Mouse (Mus musculus): ENCODE measurements around the gene Esyt2. TPM values are rescaled to one million over a fixed set of nuclear protein-coding genes. Genes with fewer than 3 reads are reported as not detected.
"Not testable (repeated sequence)": the region's sequence is repeated elsewhere in the genome, so short reads cannot be mapped to it uniquely, and the experiment has no call there.

Gene Esyt2
- polyA plus RNA-seq, 1 experiment = 16.1 TPM

DNA sequence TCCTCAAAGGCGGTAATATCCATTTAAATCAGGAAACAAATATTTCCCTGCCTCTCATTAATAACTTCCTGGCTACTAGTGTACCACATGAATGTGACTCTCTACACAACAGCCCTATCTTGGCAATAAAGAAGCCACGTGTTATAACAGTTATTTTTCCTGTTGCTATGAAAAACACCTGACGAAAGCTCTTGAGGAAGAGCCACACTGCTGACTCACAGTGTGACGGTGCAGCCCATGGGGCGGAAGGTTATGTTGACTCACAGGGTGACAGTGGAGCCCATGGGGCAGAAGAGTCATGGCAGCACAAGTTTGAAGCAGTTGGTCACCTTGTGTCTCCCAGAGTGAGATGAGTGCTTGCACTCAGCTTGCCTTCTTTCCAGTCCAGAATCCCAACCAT, 11.5 kb upstream of the Esyt2 start:
- no peaks in the 10 kb centered on the region for H3K27me3 ChIP-seq (ENCODE audit: control insufficient read depth, insufficient read depth, insufficient read length)
- H3ac ChIP-seq (ENCODE audit: control insufficient read depth, insufficient read length) = no peak overlapping the region
- H3K79me2 ChIP-seq (ENCODE audit: control insufficient read depth, insufficient read depth) = no peaks in the 10 kb centered on the region
- H3K4me3 ChIP-seq = no peak overlapping the region
- peak overlapping the region; percentile 7 for H3K4me2 ChIP-seq (ENCODE audit: low read depth)
- no peak for TF ChIP-seq CEBPB (IDR thresholded peaks at IDR 0.05; ENCODE audit: insufficient read depth, poor library complexity, severe bottlenecking)
- TF ChIP-seq USF1 (IDR thresholded peaks at IDR 0.05; ENCODE audit: low read depth) = peak; percentile 8
- no peak for TF ChIP-seq REST (IDR thresholded peaks at IDR 0.05; ENCODE audit: insufficient read depth, insufficient read length)
- no peak for TF ChIP-seq TCF3 (IDR thresholded peaks at IDR 0.05; ENCODE audit: insufficient read length, low read depth)
- no peaks in the 10 kb centered on the region for H3K36me3 ChIP-seq (ENCODE audit: control insufficient read depth, insufficient read depth)

DNA sequence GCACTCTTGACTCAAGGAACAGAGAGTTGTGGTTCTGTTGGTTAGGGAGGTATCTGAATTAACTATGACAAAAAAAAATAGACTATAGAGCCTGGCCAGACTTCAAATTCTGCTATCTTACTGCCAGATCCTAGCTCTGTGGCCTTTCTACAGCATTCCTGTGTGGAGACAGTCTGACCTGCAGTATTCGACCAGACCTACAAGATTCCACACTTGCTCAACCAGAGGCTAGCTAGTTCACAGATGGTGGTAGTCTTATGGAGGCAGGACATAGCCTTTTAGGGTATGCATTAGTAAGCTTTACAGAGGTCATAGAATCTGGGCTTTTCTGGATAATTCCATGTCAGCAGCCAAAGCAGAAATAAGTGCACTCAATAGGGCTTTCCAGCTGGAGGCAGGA, 10.5 kb upstream of the Esyt2 start:
- Histone ChIP-seq H3K4me3 (no peak overlapping the region), H3K79me2 (ENCODE audit: control insufficient read depth, insufficient read depth) (no peaks in the 10 kb centered on the region), H3K36me3 (ENCODE audit: control insufficient read depth, insufficient read depth) (no peaks in the 10 kb centered on the region), H3K27me3 (ENCODE audit: control insufficient read depth, insufficient read depth, insufficient read length) (no peaks in the 10 kb centered on the region), H3K4me2 (ENCODE audit: low read depth) (no peak overlapping the region), H3ac (ENCODE audit: control insufficient read depth, insufficient read length) (no peak overlapping the region)
- TF ChIP-seq CEBPB (IDR thresholded peaks at IDR 0.05; ENCODE audit: insufficient read depth, poor library complexity, severe bottlenecking) = no peak

DNA sequence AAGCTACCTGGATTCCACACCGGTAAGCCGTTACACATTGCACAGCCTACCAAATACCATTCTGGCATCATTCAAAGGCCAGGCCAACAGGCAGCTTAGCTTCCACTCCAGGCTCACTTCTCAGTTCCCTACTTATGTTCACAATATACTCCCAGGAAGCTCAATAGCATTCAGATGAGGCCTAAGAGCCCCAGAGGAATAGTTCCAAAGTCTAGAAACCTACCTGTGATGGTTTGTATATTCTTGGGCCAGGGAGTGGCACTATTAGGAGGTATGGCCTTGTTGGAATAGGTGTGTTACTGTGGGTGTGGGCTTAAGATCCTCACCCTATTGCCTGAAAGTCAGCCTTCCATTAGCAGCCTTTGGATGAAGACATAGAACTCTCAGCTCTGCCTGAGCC, 9.9 kb upstream of the Esyt2 start:
- Histone ChIP-seq H3K36me3 (ENCODE audit: control insufficient read depth, insufficient read depth) (no peaks in the 10 kb centered on the region), H3K4me2 (ENCODE audit: low read depth) (no peak overlapping the region), H3K4me3 (no peak overlapping the region), H3ac (ENCODE audit: control insufficient read depth, insufficient read length) (no peak overlapping the region), H3K79me2 (ENCODE audit: control insufficient read depth, insufficient read depth) (no peaks in the 10 kb centered on the region), H3K27me3 (ENCODE audit: control insufficient read depth, insufficient read depth, insufficient read length) (no peaks in the 10 kb centered on the region)
- TF ChIP-seq POLR2A (IDR thresholded peaks at IDR 0.05; ENCODE audit: insufficient read length, low read depth) (no peak), MYOD1 (IDR thresholded peaks at IDR 0.05; ENCODE audit: control insufficient read depth in 1 of 3, insufficient read length in 2 of 3, low read depth in 2 of 3) (no peak), CEBPB (IDR thresholded peaks at IDR 0.05; ENCODE audit: insufficient read depth, poor library complexity, severe bottlenecking) (no peak), TCF3 (IDR thresholded peaks at IDR 0.05; ENCODE audit: insufficient read length, low read depth) (no peak), USF1 (IDR thresholded peaks at IDR 0.05; ENCODE audit: low read depth) (no peak), TCF12 (IDR thresholded peaks at IDR 0.05; ENCODE audit: insufficient read depth, poor library complexity, severe bottlenecking) (no peak), MAX (IDR thresholded peaks at IDR 0.05; ENCODE audit: low read depth) (no peak), REST (IDR thresholded peaks at IDR 0.05; ENCODE audit: insufficient read depth, insufficient read length) (no peak), MYOG (IDR thresholded peaks at IDR 0.05; ENCODE audit: control insufficient read depth in 1 of 3, insufficient read depth in 1 of 3, insufficient read length in 2 of 3, low read depth in 2 of 3) (no peak)

DNA sequence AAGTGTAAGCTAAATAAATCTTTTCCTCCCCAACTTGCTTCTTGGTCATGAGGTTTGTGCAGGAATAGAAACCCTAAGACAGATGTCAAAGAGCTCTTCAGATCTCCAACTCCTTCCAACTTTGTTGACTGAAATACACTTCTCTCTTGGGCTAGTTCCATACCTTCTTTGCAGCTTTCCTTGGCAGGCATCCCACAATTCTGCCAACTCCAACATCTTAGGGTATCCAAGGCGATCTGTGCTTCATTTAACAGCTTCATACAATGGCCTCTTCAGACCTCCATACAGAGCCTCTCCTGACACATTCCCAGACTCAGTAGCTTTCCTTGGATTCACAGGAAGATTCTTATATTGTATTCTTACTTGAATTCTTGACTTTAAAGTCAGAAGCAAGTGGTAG, 7.3 kb upstream of the Esyt2 start:
- Histone ChIP-seq H3ac (ENCODE audit: control insufficient read depth, insufficient read length) (no peak overlapping the region), H3K27me3 (ENCODE audit: control insufficient read depth, insufficient read depth, insufficient read length) (no peaks in the 10 kb centered on the region)

DNA sequence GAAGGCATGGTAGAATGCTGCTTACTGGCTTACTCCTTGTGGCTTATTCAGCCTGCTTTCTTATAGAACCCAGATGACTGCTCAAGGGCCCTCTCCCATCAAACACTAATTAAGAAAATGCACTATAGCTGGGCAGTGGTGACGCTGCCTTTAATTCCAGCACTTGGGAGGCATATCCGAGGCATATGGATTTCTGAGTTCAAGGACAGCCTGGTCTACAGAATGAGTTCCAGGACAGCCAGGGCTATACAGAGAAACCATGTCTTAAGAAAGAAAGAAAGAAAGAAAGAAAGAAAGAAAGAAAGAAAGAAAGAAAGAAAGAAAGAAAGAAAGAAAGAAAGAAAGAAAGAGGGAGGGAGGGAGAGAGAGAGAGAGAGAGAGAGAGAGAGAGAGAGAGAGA, 5.9 kb upstream of the Esyt2 start, which contains the start of gene Gm11027:
TSS of gene Gm11027 (plus strand) at position 301 of the 400 bp plus-strand sequence.
- H3K27me3 ChIP-seq (ENCODE audit: control insufficient read depth, insufficient read depth, insufficient read length); H3K79me2 ChIP-seq (ENCODE audit: control insufficient read depth, insufficient read depth); H3ac ChIP-seq (ENCODE audit: control insufficient read depth, insufficient read length); H3K4me3 ChIP-seq; H3K36me3 ChIP-seq (ENCODE audit: control insufficient read depth, insufficient read depth); H3K4me2 ChIP-seq (ENCODE audit: low read depth): not testable (repeated sequence)

More for the DNA sequence above, 7.3 kb upstream of the Esyt2 start:
- no peak for TF ChIP-seq TCF12 (IDR thresholded peaks at IDR 0.05; ENCODE audit: insufficient read depth, poor library complexity, severe bottlenecking)
- no peak for TF ChIP-seq POLR2AphosphoS2 (IDR thresholded peaks at IDR 0.05; ENCODE audit: insufficient read length, low read depth)
- TF ChIP-seq SRF (IDR thresholded peaks at IDR 0.05; ENCODE audit: control insufficient read depth, insufficient read length, low read depth) = no peak
- TF ChIP-seq MAX (IDR thresholded peaks at IDR 0.05; ENCODE audit: low read depth) = no peak
- TF ChIP-seq MYOG (IDR thresholded peaks at IDR 0.05; ENCODE audit: control insufficient read depth in 1 of 3, insufficient read depth in 1 of 3, insufficient read length in 2 of 3, low read depth in 2 of 3) = no peak
- H3K4me3 ChIP-seq = no peak overlapping the region
- H3K36me3 ChIP-seq (ENCODE audit: control insufficient read depth, insufficient read depth) = no peaks in the 10 kb centered on the region
- H3K79me2 ChIP-seq (ENCODE audit: control insufficient read depth, insufficient read depth) = no peaks in the 10 kb centered on the region
- no peak overlapping the region for H3K4me2 ChIP-seq (ENCODE audit: low read depth)

DNA sequence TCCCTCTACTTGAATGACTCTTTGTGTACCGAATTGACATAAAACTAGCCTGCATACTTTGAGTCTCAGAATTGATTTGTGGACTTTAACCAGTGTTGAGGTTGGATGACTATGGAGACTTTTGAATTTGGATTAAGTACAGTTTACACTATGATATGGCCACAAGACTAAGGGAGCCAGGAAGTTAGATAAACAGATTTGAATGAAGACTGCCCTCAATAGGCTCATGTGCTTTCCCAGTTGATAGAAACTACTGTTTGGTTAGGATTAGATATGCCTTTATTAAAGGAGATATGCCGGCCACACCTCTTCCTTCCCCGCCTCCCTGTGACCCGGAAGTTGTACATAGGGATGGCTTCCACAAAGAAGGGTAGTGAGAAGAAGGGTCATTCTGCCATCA, 5.4 kb upstream of the Esyt2 start:
- H3K36me3 ChIP-seq (ENCODE audit: control insufficient read depth, insufficient read depth) = no peaks in the 10 kb centered on the region
- no peak for TF ChIP-seq SRF (IDR thresholded peaks at IDR 0.05; ENCODE audit: control insufficient read depth, insufficient read length, low read depth)
- no peak for TF ChIP-seq USF1 (IDR thresholded peaks at IDR 0.05; ENCODE audit: low read depth)
- TF ChIP-seq MYOD1 (IDR thresholded peaks at IDR 0.05; ENCODE audit: control insufficient read depth in 1 of 3, insufficient read length in 2 of 3, low read depth in 2 of 3) = no peak
- TF ChIP-seq TCF12 (IDR thresholded peaks at IDR 0.05; ENCODE audit: insufficient read depth, poor library complexity, severe bottlenecking) = no peak
- no peak for TF ChIP-seq REST (IDR thresholded peaks at IDR 0.05; ENCODE audit: insufficient read depth, insufficient read length)
- TF ChIP-seq POLR2A (IDR thresholded peaks at IDR 0.05; ENCODE audit: insufficient read length, low read depth) = no peak
- no peak for TF ChIP-seq TCF3 (IDR thresholded peaks at IDR 0.05; ENCODE audit: insufficient read length, low read depth)
- TF ChIP-seq MYOG (IDR thresholded peaks at IDR 0.05; ENCODE audit: control insufficient read depth in 1 of 3, insufficient read depth in 1 of 3, insufficient read length in 2 of 3, low read depth in 2 of 3) = no peak
- no peak for TF ChIP-seq MAX (IDR thresholded peaks at IDR 0.05; ENCODE audit: low read depth)
- TF ChIP-seq E2F4 (IDR thresholded peaks at IDR 0.05; ENCODE audit: insufficient read depth) = no peak
- TF ChIP-seq CEBPB (IDR thresholded peaks at IDR 0.05; ENCODE audit: insufficient read depth, poor library complexity, severe bottlenecking) = no peak
- no peak for TF ChIP-seq POLR2AphosphoS2 (IDR thresholded peaks at IDR 0.05; ENCODE audit: insufficient read length, low read depth)
- H3ac ChIP-seq (ENCODE audit: control insufficient read depth, insufficient read length) = no peak overlapping the region
- H3K79me2 ChIP-seq (ENCODE audit: control insufficient read depth, insufficient read depth) = no peaks in the 10 kb centered on the region
- no peak overlapping the region for H3K4me2 ChIP-seq (ENCODE audit: low read depth)
- H3K27me3 ChIP-seq (ENCODE audit: control insufficient read depth, insufficient read depth, insufficient read length) = no peaks in the 10 kb centered on the region
- H3K4me3 ChIP-seq = no peak overlapping the region

All from myocyte (in vitro differentiated cells).